Mouse (Mus musculus): ENCODE measurements at regions not wholly inside any gene's neighbourhood (a gene's known extent, or its start where the extent isn't known, plus 50 kb on each side); places are given as distances from the start of the nearest gene placed in this dataset.

GRCm38 (mm10) chr1:163190841-163191240 lies 105.4 kb upstream of the Mroh9 start:
- no peak overlapping the region for H3K9ac ChIP-seq (replicated peaks; ENCODE audit: low read length, poor library complexity, severe bottlenecking)
- H3K4me1 ChIP-seq (ENCODE audit: insufficient read depth, low read length): no peaks in the 10 kb centered on the region
- no peak overlapping the region for H3K27ac ChIP-seq (ENCODE audit: low read depth, low read length)
- 68% methylated on average over 2 of the region's 2 CpGs for WGBS
- TF ChIP-seq CTCF (IDR thresholded peaks at IDR 0.05): no peak
- no peak overlapping the region for H3K4me3 ChIP-seq (ENCODE audit: low read depth, low read length)
- no peak overlapping the region for H3K4me2 ChIP-seq (ENCODE audit: low read depth, low read length, poor library complexity, severe bottlenecking)
- H3K36me3 ChIP-seq (ENCODE audit: insufficient read depth, low read length): no peaks in the 10 kb centered on the region
- DNase-seq (ENCODE audit: low spot score): no peak
- no peak for ATAC-seq (ENCODE audit: low FRiP score)
- no peaks in the 10 kb centered on the region for H3K27me3 ChIP-seq (ENCODE audit: insufficient read depth, low read length)
- H3K9me3 ChIP-seq (ENCODE audit: low read length): no peaks in the 10 kb centered on the region

- no peak for ATAC-seq (ENCODE audit: low FRiP score)
- H3K4me3 ChIP-seq (ENCODE audit: low read depth, low read length): no peak overlapping the region
- no peaks in the 10 kb centered on the region for H3K9me3 ChIP-seq (ENCODE audit: low read length)
- no peak overlapping the region for H3K4me2 ChIP-seq (ENCODE audit: low read depth, low read length, poor library complexity, severe bottlenecking)
- H3K9ac ChIP-seq (replicated peaks; ENCODE audit: low read length, poor library complexity, severe bottlenecking): no peak overlapping the region
- no peaks in the 10 kb centered on the region for H3K36me3 ChIP-seq (ENCODE audit: insufficient read depth, low read length)
- no peak overlapping the region for H3K27ac ChIP-seq (ENCODE audit: low read depth, low read length)
- no peak for DNase-seq (ENCODE audit: low spot score)
- no peak for TF ChIP-seq CTCF (IDR thresholded peaks at IDR 0.05)
- H3K4me1 ChIP-seq (ENCODE audit: insufficient read depth, low read length): no peaks in the 10 kb centered on the region
- WGBS: 81% methylated on average over 2 of the region's 2 CpGs
- no peaks in the 10 kb centered on the region for H3K27me3 ChIP-seq (ENCODE audit: insufficient read depth, low read length)
Measured at GRCm38 (mm10) chr1:163181851-163182250, 96.4 kb upstream of the Mroh9 start.

GRCm38 (mm10) chr1:163177011-163177410 lies 91.5 kb upstream of the Mroh9 start:
- H3K4me3 ChIP-seq (ENCODE audit: low read depth, low read length): no peak overlapping the region
- H3K9ac ChIP-seq (replicated peaks; ENCODE audit: low read length, poor library complexity, severe bottlenecking): no peak overlapping the region
- no peak for ATAC-seq (ENCODE audit: low FRiP score)
- H3K4me2 ChIP-seq (ENCODE audit: low read depth, low read length, poor library complexity, severe bottlenecking): no peak overlapping the region
- no peak for TF ChIP-seq CTCF (IDR thresholded peaks at IDR 0.05)
- 57% methylated on average over 3 of the region's 3 CpGs for WGBS
- no peaks in the 10 kb centered on the region for H3K36me3 ChIP-seq (ENCODE audit: insufficient read depth, low read length)
- H3K9me3 ChIP-seq (ENCODE audit: low read length): no peaks in the 10 kb centered on the region
- no peak overlapping the region for H3K27ac ChIP-seq (ENCODE audit: low read depth, low read length)
- no peaks in the 10 kb centered on the region for H3K4me1 ChIP-seq (ENCODE audit: insufficient read depth, low read length)
- H3K27me3 ChIP-seq (ENCODE audit: insufficient read depth, low read length): no peaks in the 10 kb centered on the region
- DNase-seq (ENCODE audit: low spot score): no peak

GRCm38 (mm10) chr1:163167051-163167450 lies 81.6 kb upstream of the Mroh9 start:
- H3K4me1 ChIP-seq (ENCODE audit: insufficient read depth, low read length): no peaks in the 10 kb centered on the region
- TF ChIP-seq CTCF (IDR thresholded peaks at IDR 0.05): no peak
- no peak for DNase-seq (ENCODE audit: low spot score)
- no peaks in the 10 kb centered on the region for H3K36me3 ChIP-seq (ENCODE audit: insufficient read depth, low read length)
- H3K4me3 ChIP-seq (ENCODE audit: low read depth, low read length): no peak overlapping the region
- H3K9ac ChIP-seq (replicated peaks; ENCODE audit: low read length, poor library complexity, severe bottlenecking): no peak overlapping the region
- no peak overlapping the region for H3K27ac ChIP-seq (ENCODE audit: low read depth, low read length)
- no peak for ATAC-seq (ENCODE audit: low FRiP score)
- H3K9me3 ChIP-seq (ENCODE audit: low read length): no peaks in the 10 kb centered on the region
- no peak overlapping the region for H3K4me2 ChIP-seq (ENCODE audit: low read depth, low read length, poor library complexity, severe bottlenecking)
- H3K27me3 ChIP-seq (ENCODE audit: insufficient read depth, low read length): no peaks in the 10 kb centered on the region

- 24% methylated on average over 2 of the region's 2 CpGs for WGBS
- no peaks in the 10 kb centered on the region for H3K36me3 ChIP-seq (ENCODE audit: insufficient read depth, low read length)
- no peak overlapping the region for H3K4me3 ChIP-seq (ENCODE audit: low read depth, low read length)
- no peak overlapping the region for H3K9ac ChIP-seq (replicated peaks; ENCODE audit: low read length, poor library complexity, severe bottlenecking)
- ATAC-seq (ENCODE audit: low FRiP score) (no peak), DNase-seq (ENCODE audit: low spot score) (no peak)
- H3K27ac ChIP-seq (ENCODE audit: low read depth, low read length): no peak overlapping the region
- H3K4me2 ChIP-seq (ENCODE audit: low read depth, low read length, poor library complexity, severe bottlenecking): no peak overlapping the region
- H3K4me1 ChIP-seq (ENCODE audit: insufficient read depth, low read length): no peaks in the 10 kb centered on the region
- no peaks in the 10 kb centered on the region for H3K9me3 ChIP-seq (ENCODE audit: low read length)
- H3K27me3 ChIP-seq (ENCODE audit: insufficient read depth, low read length): no peaks in the 10 kb centered on the region
- no peak for TF ChIP-seq CTCF (IDR thresholded peaks at IDR 0.05)
Measured at GRCm38 (mm10) chr1:163163636-163164035, 78.2 kb upstream of the Mroh9 start.

GRCm38 (mm10) chr1:163159911-163160310 lies 74.4 kb upstream of the Mroh9 start:
- no peaks in the 10 kb centered on the region for H3K27me3 ChIP-seq (ENCODE audit: insufficient read depth, low read length)
- no peak for DNase-seq (ENCODE audit: low spot score)

More at GRCm38 (mm10) chr1:163159911-163160310, 74.4 kb upstream of the Mroh9 start:
- Histone ChIP-seq H3K4me2 (ENCODE audit: low read depth, low read length, poor library complexity, severe bottlenecking) (no peak overlapping the region), H3K9ac (replicated peaks; ENCODE audit: low read length, poor library complexity, severe bottlenecking) (no peak overlapping the region), H3K4me3 (ENCODE audit: low read depth, low read length) (no peak overlapping the region), H3K27ac (ENCODE audit: low read depth, low read length) (no peak overlapping the region), H3K9me3 (ENCODE audit: low read length) (no peaks in the 10 kb centered on the region), H3K36me3 (ENCODE audit: insufficient read depth, low read length) (no peaks in the 10 kb centered on the region), H3K4me1 (ENCODE audit: insufficient read depth, low read length) (no peaks in the 10 kb centered on the region)
- 79% methylated on average over 3 of the region's 3 CpGs for WGBS
- no peak for TF ChIP-seq CTCF (IDR thresholded peaks at IDR 0.05)
- ATAC-seq (ENCODE audit: low FRiP score): no peak

Measured in midbrain, postnatal 0 days (tissue).